Mouse (Mus musculus) midbrain, embryonic 15.5 days (tissue): ENCODE measurements at regions not wholly inside any gene's neighbourhood (a gene's known extent, or its start where the extent isn't known, plus 50 kb on each side); places are given as distances from the start of the nearest gene placed in this dataset.

Experiments used
- ATAC-seq: fragments of 200-750 bp; cut with Nextera tagmentation; replicated peaks from 2 replicates; pipeline ENCODE4 v1.8.0; 2017; ENCODE audit warnings: moderate TSS enrichment
- H3K27ac ChIP-seq: fragments of 300-500 bp; sonication (generic); 2 replicates; pipeline ENCODE4 v1.5.1; 2015; ENCODE audit warnings: mild to moderate bottlenecking, inconsistent platforms
- H3K27me3 ChIP-seq: fragments of 300-500 bp; sonication (generic); replicated peaks from 2 replicates; pipeline ENCODE4 v1.6.1; 2015; ENCODE audit warnings: inconsistent platforms
- H3K36me3 ChIP-seq: fragments of 300-500 bp; sonication (generic); replicated peaks from 2 replicates; pipeline ENCODE4 v1.6.1; 2015; ENCODE audit warnings: inconsistent platforms
- H3K4me1 ChIP-seq: fragments of 300-500 bp; sonication (generic); 2 replicates; pipeline ENCODE4 v1.6.1; 2015; ENCODE audit warnings: inconsistent platforms
- H3K4me2 ChIP-seq: fragments of 300-500 bp; sonication (generic); 2 replicates; pipeline ENCODE4 v1.6.1; 2015; ENCODE audit warnings: inconsistent platforms, mild to moderate bottlenecking, moderate library complexity
- H3K4me3 ChIP-seq: fragments of 300-500 bp; sonication (generic); 2 replicates; pipeline ENCODE4 v1.5.1; 2015; ENCODE audit warnings: mild to moderate bottlenecking, inconsistent platforms
- H3K9ac ChIP-seq: fragments of 300-500 bp; sonication (generic); 2 replicates; pipeline ENCODE4 v1.6.1; 2015; ENCODE audit warnings: mild to moderate bottlenecking, inconsistent platforms
- H3K9me3 ChIP-seq: fragments of 300-500 bp; sonication (generic); 2 replicates; pipeline ENCODE4 v1.6.1; 2016; ENCODE audit warnings: inconsistent platforms
- WGBS: fragments of 180-500 bp; shearing (Covaris S2); methylation state at CpG from one replicate; pipeline ENCODE4 v1.1.7; 2015; ENCODE audit warnings: mixed read lengths; 5-methylcytosine and 5-hydroxymethylcytosine counted together

DNA sequence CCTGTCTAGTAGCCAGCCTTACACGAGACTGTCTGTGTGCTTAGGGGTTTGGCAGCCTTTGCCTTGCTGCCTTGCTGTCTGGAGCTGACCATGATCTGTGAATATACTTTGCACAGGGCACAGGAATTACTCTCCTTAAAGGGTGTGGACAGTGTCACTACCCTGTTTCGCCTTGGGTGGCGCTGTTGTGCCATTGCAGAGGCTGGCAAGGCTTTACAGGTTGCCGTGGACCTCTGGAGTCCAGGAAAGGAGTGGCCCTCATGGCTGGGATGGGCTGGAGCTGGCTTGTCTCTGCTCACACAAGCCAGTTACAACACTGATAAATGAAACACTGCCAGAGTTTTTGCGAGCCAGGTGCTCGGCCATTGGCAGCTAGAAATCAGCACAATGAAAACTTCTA lies 110.1 kb upstream of the Agap1 start:
- Histone ChIP-seq H3K4me2 (no peak overlapping the region), H3K4me1 (no peaks in the 10 kb centered on the region), H3K9ac (no peak overlapping the region), H3K9me3 (no peaks in the 10 kb centered on the region), H3K27me3 (no peaks in the 10 kb centered on the region), H3K27ac (no peak overlapping the region), H3K36me3 (no peaks in the 10 kb centered on the region), H3K4me3 (no peak overlapping the region)
- WGBS: 39% methylated on average over 6 of the region's 6 CpGs
- ATAC-seq: no peak

DNA sequence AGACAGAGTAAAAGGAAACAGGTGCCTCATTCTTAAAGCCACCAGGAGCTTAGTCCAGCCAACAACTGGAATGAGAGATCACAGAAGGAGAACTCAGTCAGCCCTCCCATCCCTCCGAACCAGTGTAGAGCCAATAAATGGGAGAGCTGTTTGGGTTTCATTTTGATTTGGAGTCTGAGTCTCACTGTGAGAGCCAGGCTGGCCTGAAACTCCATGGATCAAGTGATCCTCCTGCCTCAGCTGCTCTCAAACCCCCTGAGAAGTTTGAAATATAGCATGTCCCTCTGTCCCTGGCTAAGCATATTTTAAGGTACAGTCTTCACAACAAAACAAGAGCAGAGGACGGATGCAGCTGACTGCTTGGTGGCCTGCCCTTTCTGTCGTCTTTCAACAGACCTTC lies 107.3 kb upstream of the Agap1 start:
- no peak overlapping the region for H3K4me2 ChIP-seq
- no peak for ATAC-seq
- WGBS: 59% methylated on average over 3 of the region's 3 CpGs

DNA sequence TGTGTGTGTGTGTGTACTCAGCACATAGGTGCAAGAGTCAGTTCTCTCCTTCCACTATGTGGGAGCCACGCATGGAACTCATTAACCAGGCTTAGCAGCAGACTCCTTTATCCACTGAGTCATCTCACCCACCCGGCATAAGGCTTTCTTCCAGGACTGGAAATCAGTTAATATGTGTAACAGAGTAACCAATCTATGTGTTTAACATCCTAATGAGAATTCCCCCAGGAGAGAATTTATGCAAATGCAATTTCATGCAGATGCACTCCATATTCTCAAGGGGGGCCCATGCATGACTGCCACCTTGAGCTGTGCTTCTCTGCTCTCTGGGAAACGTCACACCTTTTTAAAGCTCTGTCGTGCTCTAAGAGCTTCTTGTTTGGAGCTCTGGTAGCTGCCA lies 101.7 kb upstream of the Agap1 start:
- 46% methylated on average over 4 of the region's 4 CpGs for WGBS
- no peaks in the 10 kb centered on the region for H3K27me3 ChIP-seq
- H3K9me3 ChIP-seq: no peaks in the 10 kb centered on the region
- no peak overlapping the region for H3K4me2 ChIP-seq
- H3K4me1 ChIP-seq: no peaks in the 10 kb centered on the region
- no peak overlapping the region for H3K4me3 ChIP-seq
- no peak for ATAC-seq
- H3K9ac ChIP-seq: no peak overlapping the region
- no peaks in the 10 kb centered on the region for H3K36me3 ChIP-seq
- no peak overlapping the region for H3K27ac ChIP-seq

More for the DNA sequence above, 107.3 kb upstream of the Agap1 start:
- H3K27me3 ChIP-seq: no peaks in the 10 kb centered on the region
- H3K4me3 ChIP-seq: no peak overlapping the region
- no peaks in the 10 kb centered on the region for H3K4me1 ChIP-seq
- no peaks in the 10 kb centered on the region for H3K36me3 ChIP-seq
- H3K9me3 ChIP-seq: no peaks in the 10 kb centered on the region
- no peak overlapping the region for H3K9ac ChIP-seq
- H3K27ac ChIP-seq: no peak overlapping the region

DNA sequence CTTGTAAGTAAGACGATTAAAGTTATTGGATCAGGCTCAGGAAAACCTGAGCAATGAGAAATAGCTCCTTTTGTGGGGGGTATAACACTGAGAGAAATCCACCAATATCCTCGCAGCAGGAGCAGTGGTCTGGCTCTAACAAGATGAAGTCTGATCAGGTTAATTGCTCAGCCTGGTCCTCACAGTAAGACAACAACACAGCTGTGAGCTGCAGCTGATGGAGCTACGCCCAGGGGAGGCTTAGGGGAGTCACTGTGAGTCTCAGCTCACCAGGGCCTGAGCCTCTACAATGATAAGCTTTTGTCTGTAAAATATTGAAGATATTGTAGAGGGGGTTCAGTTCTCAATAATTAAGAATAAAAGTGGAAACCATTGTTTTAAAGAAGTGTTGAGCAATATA lies 95.3 kb upstream of the Agap1 start:
- no peaks in the 10 kb centered on the region for H3K9me3 ChIP-seq
- H3K9ac ChIP-seq: no peak overlapping the region
- WGBS: 42% methylated on average over 3 of the region's 3 CpGs
- no peaks in the 10 kb centered on the region for H3K36me3 ChIP-seq
- H3K27me3 ChIP-seq: no peaks in the 10 kb centered on the region
- no peak overlapping the region for H3K4me2 ChIP-seq
- H3K4me1 ChIP-seq: no peaks in the 10 kb centered on the region
- no peak for ATAC-seq
- no peak overlapping the region for H3K27ac ChIP-seq
- no peak overlapping the region for H3K4me3 ChIP-seq

DNA sequence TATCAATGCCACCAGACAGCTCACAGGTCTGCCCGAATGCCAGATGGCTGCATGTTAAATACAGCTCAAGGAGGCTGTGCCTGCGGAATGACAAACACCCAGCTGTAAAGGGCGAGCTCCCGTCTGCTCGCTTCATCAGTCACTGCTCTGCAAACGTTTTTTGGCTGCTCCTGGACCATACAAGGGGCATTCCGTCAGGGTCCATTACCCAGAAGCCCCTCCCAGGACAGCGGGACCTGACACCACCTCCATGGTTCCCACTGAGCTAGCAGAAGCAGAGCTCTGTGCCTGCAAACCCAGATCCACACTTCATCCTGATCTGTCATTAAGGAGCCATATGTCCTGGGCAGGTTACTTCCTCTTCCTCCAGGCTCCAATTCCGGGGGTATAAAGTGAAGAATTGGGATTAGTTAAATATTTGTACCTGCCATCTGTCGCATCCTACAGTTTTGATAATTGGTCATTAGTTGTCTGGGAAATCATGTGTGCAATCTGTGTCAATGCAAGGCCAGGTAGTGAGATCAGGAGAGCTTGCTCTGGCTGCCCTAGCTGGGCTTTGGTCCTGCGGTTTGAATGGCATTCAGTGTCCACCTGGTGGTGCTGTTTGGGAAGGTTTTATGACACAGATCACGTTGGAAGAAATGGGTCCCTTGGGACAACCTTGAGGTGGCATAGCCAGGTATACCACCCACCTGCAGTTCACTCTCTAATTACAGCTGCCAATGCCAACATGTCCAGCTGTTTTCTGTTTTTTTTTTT lies 89.9 kb upstream of the Agap1 start:
- H3K27me3 ChIP-seq: no peaks in the 10 kb centered on the region
- no peak overlapping the region for H3K27ac ChIP-seq
- no peaks in the 10 kb centered on the region for H3K4me1 ChIP-seq
- no peak overlapping the region for H3K4me2 ChIP-seq
- no peak overlapping the region for H3K4me3 ChIP-seq
- 50% methylated on average over 12 of the region's 12 CpGs for WGBS
- 0 out of 2 replicates have a peak, but pooled peaks have one; percentile 50 for ATAC-seq
- H3K9me3 ChIP-seq: no peaks in the 10 kb centered on the region
- H3K9ac ChIP-seq: no peak overlapping the region
- no peaks in the 10 kb centered on the region for H3K36me3 ChIP-seq

DNA sequence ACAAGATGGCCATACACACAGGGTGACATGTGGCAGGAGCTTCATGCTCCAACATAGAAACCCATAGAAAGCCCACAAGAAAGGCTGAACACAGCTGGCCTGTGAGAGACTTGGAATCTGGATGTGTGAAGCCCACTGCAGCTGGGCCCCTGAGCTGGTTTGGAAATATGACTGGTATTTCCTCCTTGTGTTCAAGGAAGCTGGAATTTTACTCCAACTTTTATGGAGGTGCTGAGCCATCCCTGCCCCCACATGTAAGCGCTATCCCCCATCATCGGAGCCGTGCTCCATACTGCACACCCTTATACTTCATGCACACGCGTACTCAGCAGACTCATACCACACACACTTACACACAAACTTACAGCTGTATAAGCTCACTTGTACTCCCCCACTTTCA lies 87.7 kb upstream of the Agap1 start:
- 93% methylated on average over 5 of the region's 5 CpGs for WGBS
- no peak overlapping the region for H3K4me3 ChIP-seq
- H3K27ac ChIP-seq: no peak overlapping the region
- H3K36me3 ChIP-seq: no peaks in the 10 kb centered on the region
- no peak overlapping the region for H3K9ac ChIP-seq
- ATAC-seq: no peak
- H3K27me3 ChIP-seq: no peaks in the 10 kb centered on the region
- no peaks in the 10 kb centered on the region for H3K9me3 ChIP-seq
- H3K4me1 ChIP-seq: no peaks in the 10 kb centered on the region
- no peak overlapping the region for H3K4me2 ChIP-seq

DNA sequence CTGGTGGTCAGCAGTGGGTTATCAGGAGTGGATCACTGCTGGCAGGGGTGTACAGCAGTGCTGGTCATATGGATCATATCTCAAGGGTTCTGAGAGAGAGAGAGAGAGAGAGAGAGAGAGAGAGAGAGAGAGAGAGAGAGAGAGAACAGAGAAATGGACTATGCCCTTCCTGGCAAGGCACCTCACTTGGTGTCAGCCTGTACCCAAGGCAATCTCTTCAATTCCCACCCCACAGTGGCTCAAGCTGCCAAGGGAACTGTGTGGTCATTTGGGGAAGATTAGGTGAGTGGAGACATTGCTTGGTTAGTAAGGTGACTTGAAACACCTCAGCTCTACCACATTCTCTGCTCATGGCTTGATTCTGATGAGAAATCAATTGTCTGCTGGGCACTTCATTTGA lies 80.8 kb upstream of the Agap1 start:
- Histone ChIP-seq H3K9ac (no peak overlapping the region), H3K36me3 (no peaks in the 10 kb centered on the region), H3K27me3 (no peaks in the 10 kb centered on the region), H3K9me3 (no peaks in the 10 kb centered on the region), H3K4me3 (no peak overlapping the region), H3K4me2 (no peak overlapping the region), H3K27ac (no peak overlapping the region), H3K4me1 (no peaks in the 10 kb centered on the region)
- ATAC-seq: no peak

DNA sequence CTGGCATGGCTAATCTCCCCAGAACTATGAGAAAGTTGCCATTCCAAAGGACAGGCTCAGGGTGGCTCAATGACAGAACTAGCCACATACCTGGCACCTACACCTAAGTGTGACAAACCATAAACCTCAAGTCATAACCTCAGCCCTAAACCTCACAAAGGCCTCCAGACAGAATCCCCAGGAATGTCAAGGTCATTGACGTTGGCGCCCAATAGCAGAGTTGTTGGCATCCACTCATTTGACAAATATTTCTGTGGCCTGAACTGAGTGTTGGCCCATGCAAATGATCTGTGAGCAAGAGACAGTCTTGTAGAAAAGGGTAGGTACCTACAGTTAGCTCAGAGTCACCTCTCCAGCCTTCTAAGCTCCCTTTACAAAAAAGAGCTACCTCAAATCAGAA lies 80.3 kb upstream of the Agap1 start:
- H3K4me2 ChIP-seq: no peak overlapping the region
- H3K36me3 ChIP-seq: no peaks in the 10 kb centered on the region
- H3K27ac ChIP-seq: no peak overlapping the region
- WGBS: 94% methylated on average over 2 of the region's 2 CpGs
- no peak for ATAC-seq
- H3K9ac ChIP-seq: no peak overlapping the region
- H3K27me3 ChIP-seq: no peaks in the 10 kb centered on the region
- H3K9me3 ChIP-seq: no peaks in the 10 kb centered on the region
- H3K4me1 ChIP-seq: no peaks in the 10 kb centered on the region
- no peak overlapping the region for H3K4me3 ChIP-seq

DNA sequence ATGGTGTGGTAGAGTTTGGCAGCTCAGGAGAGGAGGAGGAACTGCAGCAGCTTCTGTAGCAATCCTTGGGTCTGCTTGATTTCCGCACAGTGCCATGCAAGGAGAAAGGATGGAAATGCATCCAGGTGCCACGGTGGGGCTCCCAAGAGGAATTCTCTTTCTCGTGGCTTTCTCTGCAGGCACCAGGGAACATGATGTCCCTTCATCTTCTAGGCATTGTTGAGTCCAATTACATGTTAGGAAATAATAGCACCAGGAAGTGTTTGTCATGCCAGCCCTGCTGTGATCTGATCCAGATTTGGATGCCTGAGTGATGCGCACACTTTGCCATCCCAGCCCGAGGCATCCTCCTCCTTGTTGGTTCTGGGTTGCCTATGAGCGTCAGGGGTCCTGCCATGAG lies 72.6 kb upstream of the Agap1 start:
- no peaks in the 10 kb centered on the region for H3K9me3 ChIP-seq
- no peak overlapping the region for H3K4me3 ChIP-seq
- no peak for ATAC-seq
- no peaks in the 10 kb centered on the region for H3K36me3 ChIP-seq
- no peak overlapping the region for H3K9ac ChIP-seq
- H3K27me3 ChIP-seq: 0 out of 2 replicates have a peak, but pooled peaks cover 2% of the 10 kb centered on the region
- no peak overlapping the region for H3K4me2 ChIP-seq
- H3K4me1 ChIP-seq: no peaks in the 10 kb centered on the region
- no peak overlapping the region for H3K27ac ChIP-seq
- 79% methylated on average over 6 of the region's 6 CpGs for WGBS

DNA sequence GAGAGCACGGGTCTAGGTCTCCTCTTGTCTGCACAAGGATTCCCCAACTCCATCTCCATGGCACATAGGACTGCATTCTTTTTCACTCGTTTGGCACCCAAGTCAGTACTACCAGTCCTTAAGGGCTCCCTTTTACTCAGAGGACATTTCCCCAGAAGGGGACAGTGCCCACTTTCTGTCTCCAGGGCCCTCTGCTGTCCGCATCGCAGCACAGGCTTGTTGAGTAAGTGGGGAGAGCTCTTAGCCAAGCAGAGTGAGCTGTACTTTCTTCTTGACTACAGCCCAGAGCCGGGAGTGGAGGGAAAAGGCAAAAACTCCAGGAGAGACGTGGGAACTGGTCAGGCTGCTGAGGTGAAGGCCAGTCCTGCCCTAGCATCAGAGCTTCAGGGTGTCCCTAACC lies 69.5 kb upstream of the Agap1 start:
- H3K9ac ChIP-seq: no peak overlapping the region
- H3K36me3 ChIP-seq: no peaks in the 10 kb centered on the region
- no peak overlapping the region for H3K27ac ChIP-seq
- no peak for ATAC-seq
- no peak overlapping the region for H3K4me3 ChIP-seq
- H3K4me2 ChIP-seq: no peak overlapping the region
- H3K9me3 ChIP-seq: no peaks in the 10 kb centered on the region
- 68% methylated on average over 6 of the region's 6 CpGs for WGBS
- 0 out of 2 replicates have a peak, but pooled peaks cover 2% of the 10 kb centered on the region for H3K27me3 ChIP-seq
- no peaks in the 10 kb centered on the region for H3K4me1 ChIP-seq

DNA sequence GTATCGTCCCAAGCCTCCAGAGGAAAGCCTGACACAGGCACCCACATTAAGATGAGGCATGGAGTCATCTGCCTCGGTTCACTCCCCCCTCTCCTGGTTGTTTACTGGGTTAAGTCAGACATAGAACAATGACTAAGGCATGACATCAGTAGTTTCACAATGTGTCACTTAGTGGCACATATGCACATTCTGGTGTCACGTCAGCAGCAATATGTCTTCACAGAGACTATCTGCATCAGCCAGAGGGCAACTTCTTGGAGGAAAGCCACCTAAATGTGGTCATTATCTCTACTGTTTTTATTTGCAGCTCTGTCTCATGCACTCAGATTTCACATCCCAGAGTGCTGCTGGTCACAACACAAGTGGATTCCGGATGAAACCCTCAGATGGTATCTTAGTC lies 61.9 kb upstream of the Agap1 start:
- Histone ChIP-seq H3K36me3 (no peaks in the 10 kb centered on the region), H3K27me3 (no peaks in the 10 kb centered on the region), H3K9me3 (no peaks in the 10 kb centered on the region), H3K4me3 (no peak overlapping the region), H3K27ac (no peak overlapping the region), H3K4me1 (no peaks in the 10 kb centered on the region), H3K9ac (no peak overlapping the region), H3K4me2 (no peak overlapping the region)
- 83% methylated on average over 4 of the region's 4 CpGs for WGBS
- no peak for ATAC-seq

DNA sequence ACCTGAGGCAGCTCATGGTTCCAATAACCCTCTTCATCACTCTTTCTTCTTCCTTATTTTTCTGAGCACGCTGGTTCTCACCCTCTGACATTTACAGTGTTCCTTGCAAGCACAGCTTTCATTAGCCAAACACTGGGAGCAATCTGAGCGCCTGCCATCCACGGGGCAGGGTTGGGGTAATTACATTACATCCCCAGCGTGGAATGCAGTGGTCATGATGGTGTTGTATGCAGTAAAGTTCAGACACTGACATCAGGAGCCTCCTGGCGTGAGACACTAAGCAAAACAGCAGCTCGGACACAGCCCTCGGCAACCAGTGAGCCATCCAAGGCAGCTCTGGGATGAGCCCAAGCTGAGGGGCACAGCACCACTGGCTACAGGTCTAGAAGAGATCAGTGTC lies 60.1 kb upstream of the Agap1 start:
- ATAC-seq: no peak
- WGBS: 50% methylated on average over 7 of the region's 7 CpGs
- Histone ChIP-seq H3K4me1 (no peaks in the 10 kb centered on the region), H3K9ac (no peak overlapping the region), H3K27me3 (no peaks in the 10 kb centered on the region), H3K36me3 (no peaks in the 10 kb centered on the region), H3K27ac (no peak overlapping the region), H3K4me3 (no peak overlapping the region), H3K9me3 (no peaks in the 10 kb centered on the region), H3K4me2 (no peak overlapping the region)

DNA sequence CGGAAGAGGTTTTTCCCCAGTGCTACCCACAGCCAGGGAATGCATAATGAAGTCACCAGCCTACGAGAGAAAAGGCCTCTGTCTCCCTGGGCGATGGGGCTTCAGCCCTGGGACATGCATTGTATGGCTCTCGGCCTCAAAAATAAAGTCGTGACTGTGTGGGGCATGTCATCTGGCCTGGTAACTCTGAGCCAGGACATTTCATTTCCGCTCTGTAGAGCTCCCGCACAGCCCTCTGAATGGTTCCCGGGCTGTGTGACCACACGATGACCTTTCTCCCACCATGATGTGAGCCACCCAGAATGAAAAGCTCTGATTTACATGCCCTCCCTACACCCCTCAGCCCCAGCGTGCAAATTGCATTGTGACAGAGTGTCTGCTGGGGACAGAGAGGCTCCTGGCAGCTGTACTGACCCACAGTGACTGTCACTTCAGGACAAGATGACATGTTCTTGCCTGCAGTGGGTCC lies 53.8 kb upstream of the Agap1 start:
- peak; percentile 83 for ATAC-seq
- Histone ChIP-seq H3K27me3 (peaks cover 3% of the 10 kb centered on the region; the same call in 1 of the 2 replicates), H3K4me3 (no peak overlapping the region), H3K36me3 (no peaks in the 10 kb centered on the region), H3K9ac (no peak overlapping the region), H3K9me3 (no peaks in the 10 kb centered on the region), H3K27ac (no peak overlapping the region), H3K4me2 (no peak overlapping the region), H3K4me1 (peaks cover 7% of the 10 kb centered on the region; the same call in 1 of the 2 replicates)
- 12% methylated on average over 10 of the region's 10 CpGs for WGBS
